Mouse (Mus musculus): ENCODE measurements around the gene Olfr310.

Olfr310 gene

DNA sequence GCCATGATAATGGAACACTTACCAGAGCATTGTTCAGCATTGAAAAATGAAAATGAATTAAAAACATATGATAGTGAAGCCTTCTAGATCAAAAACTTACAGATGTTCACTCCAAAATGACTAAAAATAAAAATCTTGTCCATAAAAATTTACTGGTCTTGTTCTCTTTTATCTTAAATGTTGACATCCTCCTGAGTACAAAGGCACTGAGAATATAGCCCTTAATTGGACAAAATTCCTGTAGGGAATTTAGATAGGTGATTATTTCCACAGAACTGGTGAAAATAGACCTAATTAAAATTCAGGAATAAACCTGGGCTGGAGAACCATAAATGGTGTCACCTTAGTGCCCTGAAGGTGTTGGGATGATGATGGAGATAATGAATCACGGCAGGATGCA, at the start of gene Olfr310:
Olfr310 (minus strand) TSS at position 101 of the 400 bp plus-strand sequence.
- no peak for DNase-seq (ENCODE audit: low spot score)

DNA sequence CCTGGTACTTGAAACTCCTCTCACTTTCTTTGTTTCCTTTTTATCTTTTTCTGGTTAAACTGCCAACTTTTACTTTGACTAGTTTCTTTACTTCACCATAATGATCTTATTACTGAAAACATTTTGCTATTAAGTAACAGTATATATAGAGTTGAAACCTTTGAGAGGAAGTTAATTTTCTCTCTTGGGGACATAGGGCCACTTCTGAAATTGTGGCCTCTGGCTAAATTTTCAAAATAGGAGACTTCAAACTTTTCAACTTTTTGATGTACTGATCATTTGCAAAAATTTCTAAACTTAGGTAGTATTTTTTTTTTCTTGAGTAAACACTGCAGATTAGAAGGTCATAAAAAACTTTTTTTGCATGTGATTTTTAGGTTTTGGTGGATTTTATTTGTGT, 48.6 kb upstream of the Olfr310 start, which contains the start of gene Olfr308:
Olfr308 (minus strand) TSS at position 101 of the 400 bp plus-strand sequence.
- DNase-seq (ENCODE audit: low spot score) = no peak

- DNase-seq (ENCODE audit: low spot score) = no peak
Observed at GRCm38 (mm10) chr7:86321323-86321722, 44.4 kb upstream of the Olfr310 start.

- no peak for DNase-seq (ENCODE audit: low spot score)
Observed at GRCm38 (mm10) chr7:86313608-86314007, 36.6 kb upstream of the Olfr310 start, which contains the start of gene Olfr309. Gene Olfr309 (minus strand): TSS chr7:86313708.

- DNase-seq (ENCODE audit: low spot score) = no peak
Observed at GRCm38 (mm10) chr7:86246208-86246607, 30.8 kb downstream of the Olfr310 start, which contains the start of gene Vmn2r76. Gene Vmn2r76 (minus strand): TSS chr7:86246308.

Data from lung, postnatal 25 days (tissue).